Mouse (Mus musculus): ENCODE results near the gene Cst13.

DNA sequence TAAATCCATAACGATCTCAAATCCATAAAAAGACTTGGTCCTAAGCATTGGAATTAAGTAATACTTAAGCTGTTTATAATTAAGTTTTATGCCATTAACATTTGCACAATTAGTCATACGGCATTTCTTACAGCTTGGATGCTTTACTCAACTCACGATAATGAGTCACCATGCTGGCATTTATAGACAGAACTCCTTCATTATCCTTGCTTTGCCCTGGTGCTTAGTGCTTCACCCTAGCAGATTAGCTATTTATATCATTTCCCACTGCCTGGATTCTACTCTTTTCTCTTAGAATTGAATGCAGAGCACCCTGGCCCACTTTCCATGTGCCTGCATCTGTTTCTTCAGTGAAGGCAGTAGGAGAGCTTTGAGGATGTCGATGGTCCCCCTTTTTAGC lies 37.6 kb downstream of the Cst13 start:
- TF ChIP-seq CTCF (IDR thresholded peaks at IDR 0.05; ENCODE audit: extremely low read depth, insufficient read depth, low read length) = no peak
- no peak for TF ChIP-seq POLR2A (IDR thresholded peaks at IDR 0.05; ENCODE audit: extremely low read depth, insufficient read depth, low read length)
